Comparison of ENCODE assay signal across 10 mouse cellular contexts in the genomic region with DNA sequence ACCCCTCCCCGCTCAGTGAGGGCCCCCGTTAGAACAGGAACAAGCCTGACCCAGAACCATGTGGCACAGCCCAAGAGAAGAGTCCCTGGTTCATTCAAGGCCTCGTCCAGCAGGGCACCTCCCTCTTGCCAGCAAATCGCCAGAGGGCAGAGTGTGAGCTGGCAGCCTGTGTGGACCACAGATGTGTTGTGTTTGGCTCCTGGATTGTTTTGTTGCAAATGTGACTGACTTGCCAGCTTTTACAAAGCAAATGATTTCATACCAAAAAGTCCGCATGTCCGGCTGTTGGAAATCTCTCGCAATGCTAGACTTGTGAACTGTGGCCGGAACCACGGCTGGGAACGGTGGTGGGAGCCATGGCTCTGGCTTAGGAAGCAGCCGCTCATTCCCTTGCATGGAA. TPM values are rescaled to one million over a fixed set of nuclear protein-coding genes. Genes with fewer than 3 reads are reported as not detected.
DNase-seq lines count a peak whose midpoint lies in the region; ATAC-seq and TF ChIP-seq lines count a peak whose summit lies in the region.
"Had no signal": no experiment of that assay in that cellular context is flagged by ENCODE, and none has a peak within 500 bp of the region (broad histone marks: within the 10 kb centered on the region; RNA-seq: fewer than 3 reads in every experiment).

No protein-coding gene starts in this region.

- peak; percentile 16 for TF ChIP-seq CTCF in left cerebral cortex, adult 2 months (IDR thresholded peaks at IDR 0.05)

- intact Hi-C loops in left cerebral cortex, adult 2 months (cut with DNase I): loop anchor here (5.0 kb wide), 1 partner anchor 35 kb away; a partner anchor contains a TSS
- intact Hi-C loops in left cerebral cortex, postnatal 10 days (cut with DNase I): no loop called here

- WGBS in forebrain, embryonic 11.5 days: 83% methylated on average over 11 of the region's 11 CpGs
- WGBS in midbrain, embryonic 13.5 days: 82% methylated on average over 11 of the region's 11 CpGs
- 88% methylated on average over 11 of the region's 11 CpGs for WGBS in intestine, embryonic 16.5 days

- no peaks in the 10 kb centered on the region for H3K36me3 ChIP-seq in forebrain, embryonic 11.5 days (ENCODE audit: control insufficient read depth, insufficient read depth, low read length)
- no peaks in the 10 kb centered on the region for H3K36me3 ChIP-seq in midbrain, embryonic 13.5 days
- H3K36me3 ChIP-seq in intestine, embryonic 16.5 days (ENCODE audit: control insufficient read depth, insufficient read depth, low read length): no peaks in the 10 kb centered on the region
- H3K36me3 ChIP-seq: neural tube, embryonic 12.5 days had no signal

- peak overlapping the region; percentile 6; the same call in 1 of the 2 replicates for H3K9ac ChIP-seq in forebrain, embryonic 11.5 days (ENCODE audit: low read length)
- H3K9ac ChIP-seq in midbrain, embryonic 13.5 days (replicated peaks): 0 out of 2 replicates have a peak overlapping the region, but pooled peaks have one; percentile 30
- H3K9ac ChIP-seq in intestine, embryonic 16.5 days (ENCODE audit: low read depth, low read length): no peak overlapping the region
- H3K9ac ChIP-seq: lung, embryonic 14.5 days; neural tube, embryonic 12.5 days had no signal

- ATAC-seq in forebrain, embryonic 11.5 days (replicated peaks; ENCODE audit: low FRiP score): no peak
- ATAC-seq in midbrain, embryonic 13.5 days: no peak
- no peak for ATAC-seq in intestine, embryonic 16.5 days

- no peak overlapping the region for H3K4me3 ChIP-seq in left cerebral cortex, adult 2 months
- no peak overlapping the region for H3K4me3 ChIP-seq in forebrain, embryonic 11.5 days (ENCODE audit: low read depth, low read length)
- H3K4me3 ChIP-seq in midbrain, embryonic 13.5 days (replicated peaks): no peak overlapping the region
- H3K4me3 ChIP-seq in intestine, embryonic 16.5 days (ENCODE audit: low read length): no peak overlapping the region
- H3K4me3 ChIP-seq: neural tube, embryonic 12.5 days had no signal

- H3K4me1 ChIP-seq in forebrain, embryonic 11.5 days (replicated peaks; ENCODE audit: control insufficient read depth, insufficient read depth, low read length): peaks cover 46% of the 10 kb centered on the region
- H3K4me1 ChIP-seq in midbrain, embryonic 13.5 days (replicated peaks): peaks cover 56% of the 10 kb centered on the region
- H3K4me1 ChIP-seq in intestine, embryonic 16.5 days (ENCODE audit: control insufficient read depth, insufficient read depth, low read length): peaks cover 21% of the 10 kb centered on the region

- no peaks in the 10 kb centered on the region for H3K27me3 ChIP-seq in forebrain, embryonic 11.5 days (ENCODE audit: control insufficient read depth, insufficient read depth, low read length)
- H3K27me3 ChIP-seq in midbrain, embryonic 13.5 days: no peaks in the 10 kb centered on the region
- no peaks in the 10 kb centered on the region for H3K27me3 ChIP-seq in intestine, embryonic 16.5 days (replicated peaks; ENCODE audit: control insufficient read depth, insufficient read depth, low read length)
- H3K27me3 ChIP-seq: neural tube, embryonic 12.5 days had no signal

- H3K27ac ChIP-seq in left cerebral cortex, adult 2 months: peak overlapping the region; percentile 74; the same call in 1 of the 2 replicates
- H3K27ac ChIP-seq in forebrain, embryonic 11.5 days (ENCODE audit: low read depth, low read length): no peak overlapping the region
- H3K27ac ChIP-seq in midbrain, embryonic 13.5 days: no peak overlapping the region
- no peak overlapping the region for H3K27ac ChIP-seq in intestine, embryonic 16.5 days (ENCODE audit: low read length)
- H3K27ac ChIP-seq: neural tube, embryonic 12.5 days had no signal

- no peaks in the 10 kb centered on the region for H3K9me3 ChIP-seq in forebrain, embryonic 11.5 days (ENCODE audit: control insufficient read depth, low read length)
- H3K9me3 ChIP-seq in midbrain, embryonic 13.5 days: no peaks in the 10 kb centered on the region
- no peaks in the 10 kb centered on the region for H3K9me3 ChIP-seq in intestine, embryonic 16.5 days (ENCODE audit: control insufficient read depth, low read length)
- H3K9me3 ChIP-seq: neural tube, embryonic 12.5 days had no signal

- H3K4me2 ChIP-seq in forebrain, embryonic 11.5 days (ENCODE audit: low read depth, low read length, severe bottlenecking): no peak overlapping the region
- no peak overlapping the region for H3K4me2 ChIP-seq in midbrain, embryonic 13.5 days (replicated peaks)
- H3K4me2 ChIP-seq in intestine, embryonic 16.5 days (ENCODE audit: low read depth, low read length): no peak overlapping the region
- H3K4me2 ChIP-seq: lung, embryonic 14.5 days had no signal

- DNase-seq in left cerebral cortex, adult 2 months (ENCODE audit: extremely low spot score in 1 of 2, low spot score in 2 of 2): no peak
- no peak for DNase-seq in left cerebral cortex, postnatal 10 days (ENCODE audit: extremely low spot score in 1 of 2, low spot score in 2 of 2)
- DNase-seq in adrenal gland, postnatal 14 days: peak; percentile 62
- DNase-seq in forebrain, embryonic 11.5 days (ENCODE audit: low spot score): no peak
- no peak for DNase-seq in urinary bladder, adult 2 months (ENCODE audit: low spot score)
- DNase-seq in natural killer cell, adult 2 months (ENCODE audit: low spot score in 2 of 2): no peak
- DNase-seq: lung, embryonic 14.5 days had no signal

RNA-seq across cellular contexts. Expression of a gene that starts 36.7 kb away (rescaled TPM):
- 100 to 1,000 TPM; 110 to 115 TPM for total RNA-seq in left cerebral cortex, adult 2 months (2021)
- total RNA-seq in left cerebral cortex, postnatal 10 days (2021): 100 to 1,000 TPM in 1 of 2 experiments, 10 to 100 TPM in 1; 90.8 to 102 TPM
- 13.6 and 18.6 TPM in 2 replicates for total RNA-seq in adrenal gland, postnatal 14 days (2021)
- 22.3 and 29.7 TPM in 2 replicates for polyA plus RNA-seq in forebrain, embryonic 11.5 days (2014; fragmentation: Nextera tagmentation; extraction: Ambion mirVana)
- 17.7 and 21.1 TPM in 2 replicates for polyA plus RNA-seq in midbrain, embryonic 13.5 days (2015; fragmentation: Nextera tagmentation; extraction: Ambion mirVana)
- polyA plus RNA-seq in urinary bladder, adult 2 months (2012; rRNA removed): 7.5 and 8.7 TPM in 2 replicates
- polyA plus RNA-seq in intestine, embryonic 16.5 days (2015; fragmentation: Nextera tagmentation; extraction: Ambion mirVana): 7.9 and 8.0 TPM in 2 replicates
